Mouse (Mus musculus) hindbrain, embryonic 11.5 days (tissue): ENCODE measurements at regions not wholly inside any gene's neighbourhood (a gene's known extent, or its start where the extent isn't known, plus 50 kb on each side); places are given as distances from the start of the nearest gene placed in this dataset.

Experiments used
- ATAC-seq: fragments of 200-750 bp; cut with Nextera tagmentation; 2 replicates; pipeline ENCODE4 v1.8.0; 2017; ENCODE audit warnings: mild to moderate bottlenecking, moderate TSS enrichment, moderate library complexity; ENCODE audit not compliant: low FRiP score
- DNase-seq: peaks from one replicate; pipeline ENCODE4 v3.0.0-alpha.2; 2015; ENCODE audit warnings: low spot score
- H3K27ac ChIP-seq: fragments of 300-500 bp; sonication (generic); 2 replicates; pipeline ENCODE4 v1.5.1; 2014; ENCODE audit warnings: mild to moderate bottlenecking, low read depth, low read length
- H3K27me3 ChIP-seq: fragments of 300-500 bp; sonication (generic); 2 replicates; pipeline ENCODE4 v1.6.1; 2014; ENCODE audit warnings: mild to moderate bottlenecking, low read length, moderate library complexity, mixed read lengths; ENCODE audit not compliant: control insufficient read depth, insufficient read depth
- H3K36me3 ChIP-seq: fragments of 300-500 bp; sonication (generic); 2 replicates; pipeline ENCODE4 v1.6.1; 2014; ENCODE audit warnings: mild to moderate bottlenecking, low read length, moderate library complexity, mixed read lengths; ENCODE audit not compliant: control insufficient read depth, insufficient read depth
- H3K4me1 ChIP-seq: fragments of 300-500 bp; sonication (generic); replicated peaks from 2 replicates; pipeline ENCODE4 v1.6.1; 2014; ENCODE audit warnings: low read length, mixed read lengths; ENCODE audit not compliant: control insufficient read depth, insufficient read depth
- H3K4me2 ChIP-seq: fragments of 300-500 bp; sonication (generic); replicated peaks from 2 replicates; pipeline ENCODE4 v1.6.1; 2014; ENCODE audit warnings: mild to moderate bottlenecking, low read depth, low read length
- H3K4me3 ChIP-seq: fragments of 300-500 bp; sonication (generic); 2 replicates; pipeline ENCODE4 v1.5.1; 2014; ENCODE audit warnings: low read depth, low read length
- H3K9ac ChIP-seq: fragments of 300-500 bp; sonication (generic); 2 replicates; pipeline ENCODE4 v1.6.1; 2014; ENCODE audit warnings: low read depth, low read length
- H3K9me3 ChIP-seq: fragments of 300-500 bp; sonication (generic); 2 replicates; pipeline ENCODE4 v1.6.1; 2016; ENCODE audit warnings: low read length; ENCODE audit not compliant: control insufficient read depth
- WGBS: fragments of 180-500 bp; shearing (Covaris S2); extraction: QIAGEN DNeasy Blood & Tissue Kit; methylation state at CpG from one replicate; pipeline ENCODE4 v1.1.7; 2014; 5-methylcytosine and 5-hydroxymethylcytosine counted together

DNA sequence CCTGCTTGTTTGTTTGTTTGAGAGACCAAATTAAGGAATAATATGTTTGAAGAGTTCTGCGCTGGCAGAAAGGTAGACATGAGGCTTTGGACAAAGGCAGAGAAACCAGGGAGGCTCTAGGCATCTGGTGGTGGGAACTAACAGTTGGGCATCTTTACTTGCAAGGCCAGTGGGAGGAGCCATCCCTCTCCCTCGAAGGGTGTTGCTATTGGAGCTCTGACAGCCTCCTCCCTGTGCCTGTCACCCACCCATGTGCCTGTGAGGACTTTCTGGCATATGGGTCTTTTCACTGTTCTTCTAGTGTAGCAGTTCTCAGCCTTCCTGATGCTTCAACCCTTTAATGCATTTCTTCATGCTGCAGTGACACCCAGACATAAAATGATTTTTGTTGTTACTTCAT is 206.7 kb upstream of the Prok2 start:
- H3K4me3 ChIP-seq = no peak overlapping the region
- no peaks in the 10 kb centered on the region for H3K27me3 ChIP-seq
- no peaks in the 10 kb centered on the region for H3K36me3 ChIP-seq
- no peak overlapping the region for H3K27ac ChIP-seq
- WGBS = 54% methylated on average over 2 of the region's 2 CpGs
- no peak overlapping the region for H3K4me2 ChIP-seq
- no peaks in the 10 kb centered on the region for H3K4me1 ChIP-seq
- DNase-seq = no peak
- H3K9me3 ChIP-seq = no peaks in the 10 kb centered on the region
- H3K9ac ChIP-seq = no peak overlapping the region
- ATAC-seq = no peak

- WGBS = 73% methylated on average over 6 of the region's 6 CpGs
These were observed 206.2 kb upstream of the Prok2 start for GRCm38 (mm10) chr6:99932405-99932804.

DNA sequence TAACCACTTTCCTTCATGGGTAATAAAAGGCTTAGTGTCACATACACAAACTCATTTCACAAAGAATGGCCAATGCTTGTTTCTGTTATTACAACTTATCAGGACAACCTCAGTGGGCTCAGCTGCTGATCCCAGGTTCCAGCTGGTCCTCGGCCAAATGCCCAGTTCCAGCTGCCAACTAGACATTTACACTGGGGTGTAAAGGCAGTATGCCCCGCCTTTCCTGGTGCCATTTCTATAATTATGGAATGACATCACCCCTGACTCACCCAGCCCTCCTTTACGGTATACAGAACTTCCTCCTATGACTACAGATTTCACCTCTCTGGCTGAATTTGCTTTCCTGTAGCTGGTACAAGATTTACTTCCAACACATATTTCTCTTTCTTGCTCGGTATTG is 205.4 kb upstream of the Prok2 start:
- no peak for DNase-seq
- Histone ChIP-seq H3K4me2 (no peak overlapping the region), H3K9ac (no peak overlapping the region), H3K36me3 (no peaks in the 10 kb centered on the region), H3K9me3 (no peaks in the 10 kb centered on the region), H3K27ac (no peak overlapping the region), H3K4me1 (no peaks in the 10 kb centered on the region), H3K4me3 (no peak overlapping the region), H3K27me3 (no peaks in the 10 kb centered on the region)
- no peak for ATAC-seq
- WGBS = 88% methylated on average over 4 of the region's 4 CpGs

More at GRCm38 (mm10) chr6:99932405-99932804, 206.2 kb upstream of the Prok2 start:
- ATAC-seq = no peak
- no peaks in the 10 kb centered on the region for H3K9me3 ChIP-seq
- no peak overlapping the region for H3K4me2 ChIP-seq
- H3K27ac ChIP-seq = no peak overlapping the region
- H3K4me3 ChIP-seq = no peak overlapping the region
- H3K36me3 ChIP-seq = no peaks in the 10 kb centered on the region
- H3K27me3 ChIP-seq = no peaks in the 10 kb centered on the region
- no peak overlapping the region for H3K9ac ChIP-seq
- no peaks in the 10 kb centered on the region for H3K4me1 ChIP-seq
- DNase-seq = no peak

- ATAC-seq (no peak), DNase-seq (no peak)
- Histone ChIP-seq H3K9me3 (no peaks in the 10 kb centered on the region), H3K27me3 (no peaks in the 10 kb centered on the region), H3K36me3 (no peaks in the 10 kb centered on the region), H3K9ac (no peak overlapping the region), H3K4me3 (no peak overlapping the region), H3K4me1 (no peaks in the 10 kb centered on the region), H3K27ac (no peak overlapping the region), H3K4me2 (no peak overlapping the region)
- WGBS = 96% methylated on average over 6 of the region's 6 CpGs
These were observed 204.1 kb upstream of the Prok2 start for GRCm38 (mm10) chr6:99930316-99930715.

DNA sequence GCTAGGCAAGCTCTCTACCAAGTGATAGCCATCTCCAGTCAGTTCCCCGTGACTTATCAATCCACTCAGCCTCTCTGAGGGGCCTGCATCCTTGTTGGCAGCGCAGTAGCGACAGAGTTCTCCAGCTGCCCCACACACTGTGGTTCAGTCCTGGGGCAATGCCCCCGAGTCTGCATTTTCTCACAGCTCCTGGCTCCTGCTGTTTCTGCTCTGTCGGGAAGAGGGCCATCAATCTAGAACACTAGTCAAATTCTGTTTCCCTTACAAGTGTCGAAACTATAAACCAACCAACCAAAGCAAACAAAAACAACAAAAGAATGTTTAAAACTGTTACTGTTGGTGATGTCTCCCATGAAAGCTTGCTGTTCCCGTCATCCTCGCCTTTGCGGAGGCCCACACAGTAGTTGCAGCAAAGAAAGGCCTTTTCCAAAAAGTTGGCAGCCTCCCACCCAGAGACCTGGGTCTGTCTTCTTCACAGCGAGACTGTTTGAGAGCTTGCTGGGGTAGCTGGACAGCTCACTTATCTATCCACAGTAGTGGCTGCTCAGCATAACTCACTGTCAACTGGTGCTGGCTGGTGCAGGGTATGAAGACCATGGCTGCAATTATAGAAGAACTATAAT is 201.9 kb upstream of the Prok2 start:
- Histone ChIP-seq H3K9ac (no peak overlapping the region), H3K27me3 (no peaks in the 10 kb centered on the region), H3K27ac (no peak overlapping the region), H3K4me1 (no peaks in the 10 kb centered on the region), H3K4me3 (no peak overlapping the region), H3K36me3 (no peaks in the 10 kb centered on the region), H3K9me3 (no peaks in the 10 kb centered on the region), H3K4me2 (no peak overlapping the region)
- ATAC-seq (no peak), DNase-seq (no peak)
- 45% methylated on average over 10 of the region's 10 CpGs for WGBS

DNA sequence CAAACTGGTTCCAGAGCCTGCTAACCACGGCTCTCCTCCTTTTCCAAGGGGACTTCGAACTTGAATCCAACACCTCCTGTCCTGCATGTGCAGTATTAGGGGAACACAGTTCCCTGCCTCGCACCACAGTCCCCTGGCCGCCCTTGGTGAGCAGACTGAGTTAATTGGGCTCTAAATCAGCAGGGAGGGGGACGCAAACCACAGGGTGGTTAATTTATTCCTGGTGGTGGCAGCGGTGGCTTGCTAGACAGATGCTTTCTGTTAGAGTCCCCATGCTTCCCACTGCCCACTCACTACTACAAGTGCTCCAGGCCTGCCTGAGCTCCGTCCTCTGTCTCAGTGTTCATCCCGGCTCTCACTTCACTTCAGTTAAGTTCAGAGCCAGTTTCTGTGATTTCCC is 198.0 kb upstream of the Prok2 start:
- WGBS = 56% methylated on average over 8 of the region's 8 CpGs
- no peak overlapping the region for H3K9ac ChIP-seq
- H3K27me3 ChIP-seq = no peaks in the 10 kb centered on the region
- DNase-seq = no peak
- no peak overlapping the region for H3K27ac ChIP-seq
- no peaks in the 10 kb centered on the region for H3K9me3 ChIP-seq
- no peak overlapping the region for H3K4me2 ChIP-seq
- no peaks in the 10 kb centered on the region for H3K36me3 ChIP-seq
- H3K4me1 ChIP-seq = no peaks in the 10 kb centered on the region
- no peak overlapping the region for H3K4me3 ChIP-seq
- no peak for ATAC-seq

GRCm38 (mm10) chr6:99921966-99922365 is 195.8 kb upstream of the Prok2 start:
- no peaks in the 10 kb centered on the region for H3K9me3 ChIP-seq
- WGBS = 85% methylated on average over 5 of the region's 5 CpGs
- no peak for ATAC-seq
- no peaks in the 10 kb centered on the region for H3K4me1 ChIP-seq
- H3K4me3 ChIP-seq = no peak overlapping the region
- no peak for DNase-seq
- no peaks in the 10 kb centered on the region for H3K36me3 ChIP-seq
- no peak overlapping the region for H3K9ac ChIP-seq
- H3K4me2 ChIP-seq = no peak overlapping the region
- no peaks in the 10 kb centered on the region for H3K27me3 ChIP-seq
- no peak overlapping the region for H3K27ac ChIP-seq

DNA sequence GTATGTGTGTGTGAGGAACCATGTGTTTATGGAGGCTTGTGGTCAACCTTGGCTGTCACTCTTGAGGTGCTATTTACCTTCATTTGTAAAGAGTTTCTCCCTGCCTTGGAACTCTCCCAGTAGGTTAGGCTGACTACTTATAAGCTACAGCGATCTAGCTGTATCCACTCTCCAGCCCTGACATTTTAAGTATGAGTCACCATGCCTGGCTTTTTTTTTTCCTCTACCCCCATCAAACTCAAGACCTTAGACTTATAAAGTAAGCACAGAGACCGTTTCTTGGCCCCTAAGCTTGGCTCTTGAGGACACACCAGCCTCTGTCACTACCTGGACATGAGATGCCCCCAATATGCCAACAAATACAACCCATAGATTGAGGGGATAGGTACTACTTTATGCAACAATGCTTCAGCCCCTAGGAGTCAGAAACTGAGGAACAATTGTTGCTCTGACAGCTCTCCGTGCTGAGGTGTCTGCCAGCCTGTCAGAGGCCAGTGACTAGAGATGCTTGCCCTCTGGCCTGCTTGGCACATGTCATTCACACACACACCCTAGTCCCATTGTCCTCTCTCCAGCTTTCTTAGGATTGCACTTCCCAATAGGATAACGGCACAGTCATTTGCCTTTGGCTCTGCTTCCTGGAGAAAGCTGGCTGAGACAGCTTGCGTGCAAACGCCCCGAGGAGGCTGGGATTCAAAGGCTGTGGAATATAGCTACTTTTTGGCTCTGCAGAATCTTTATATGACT is 193.8 kb upstream of the Prok2 start:
- Histone ChIP-seq H3K4me1 (no peaks in the 10 kb centered on the region), H3K4me3 (no peak overlapping the region), H3K4me2 (no peak overlapping the region), H3K9ac (no peak overlapping the region), H3K27ac (no peak overlapping the region), H3K36me3 (no peaks in the 10 kb centered on the region), H3K27me3 (no peaks in the 10 kb centered on the region), H3K9me3 (no peaks in the 10 kb centered on the region)
- 74% methylated on average over 7 of the region's 7 CpGs for WGBS
- ATAC-seq (no peak), DNase-seq (no peak)

DNA sequence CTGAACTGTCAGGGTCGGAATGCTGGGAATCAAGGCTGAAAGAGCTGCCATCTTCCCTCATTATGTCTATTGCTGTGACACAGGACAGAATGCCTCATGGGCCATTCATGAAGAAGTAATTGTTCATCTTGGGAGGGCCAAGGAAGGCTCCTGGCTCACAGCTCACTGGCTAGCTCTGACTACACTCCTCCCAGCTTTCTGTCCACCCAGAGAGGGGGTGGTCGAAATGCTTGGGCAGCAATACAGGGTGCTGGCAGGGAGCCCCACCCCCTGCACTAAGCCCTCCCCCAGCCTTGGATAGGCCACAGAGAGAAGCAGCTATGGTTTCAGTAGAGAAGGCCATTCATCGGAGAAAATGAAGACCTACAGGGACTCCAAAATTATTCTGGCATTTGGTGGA is 192.2 kb upstream of the Prok2 start:
- Histone ChIP-seq H3K4me1 (no peaks in the 10 kb centered on the region), H3K36me3 (no peaks in the 10 kb centered on the region), H3K9ac (no peak overlapping the region), H3K4me3 (no peak overlapping the region), H3K27me3 (no peaks in the 10 kb centered on the region), H3K9me3 (no peaks in the 10 kb centered on the region), H3K4me2 (no peak overlapping the region), H3K27ac (no peak overlapping the region)
- no peak for DNase-seq
- ATAC-seq = no peak
- WGBS = 70% methylated on average over 3 of the region's 3 CpGs
